Mouse (Mus musculus): ENCODE results near the gene Ctsd.

Gene Ctsd

GRCm38 (mm10) chr7:142400112-142400749, 12.4 kb upstream of the Ctsd start:
- no peak for DNase-seq (ENCODE audit: low spot score in 2 of 2)

GRCm38 (mm10) chr7:142399250-142399649, 11.4 kb upstream of the Ctsd start:
- no peak for DNase-seq (ENCODE audit: low spot score in 2 of 2)

- DNase-seq (ENCODE audit: low spot score in 2 of 2), result no peak
Measured at GRCm38 (mm10) chr7:142398052-142398451, 10.2 kb upstream of the Ctsd start.

GRCm38 (mm10) chr7:142396611-142397010, 8.8 kb upstream of the Ctsd start:
- DNase-seq (ENCODE audit: low spot score in 2 of 2), result no peak

- no peak for DNase-seq (ENCODE audit: low spot score in 2 of 2)
Measured at GRCm38 (mm10) chr7:142395472-142395871, 7.6 kb upstream of the Ctsd start.

GRCm38 (mm10) chr7:142394261-142395190, 6.7 kb upstream of the Ctsd start:
- DNase-seq (ENCODE audit: low spot score in 2 of 2), result no peak

- no peak for DNase-seq (ENCODE audit: low spot score in 2 of 2)
Measured at GRCm38 (mm10) chr7:142393191-142393590, 5.4 kb upstream of the Ctsd start.

GRCm38 (mm10) chr7:142391609-142392008, 3.8 kb upstream of the Ctsd start:
- no peak for DNase-seq (ENCODE audit: low spot score in 2 of 2)

- DNase-seq (ENCODE audit: low spot score in 2 of 2), result no peak
Measured at GRCm38 (mm10) chr7:142391108-142391507, 3.3 kb upstream of the Ctsd start.

- DNase-seq (ENCODE audit: low spot score in 2 of 2), result no peak
Measured at GRCm38 (mm10) chr7:142389961-142390650, 2.3 kb upstream of the Ctsd start.

- DNase-seq (ENCODE audit: low spot score in 2 of 2), result no peak
Measured at GRCm38 (mm10) chr7:142388740-142389139, 902 bp upstream of the Ctsd start.

GRCm38 (mm10) chr7:142388198-142388597, 360 bp upstream of the Ctsd start:
- DNase-seq (ENCODE audit: low spot score in 2 of 2), result no peak

GRCm38 (mm10) chr7:142386621-142387201, 1.1 kb downstream of the Ctsd start:
- DNase-seq (ENCODE audit: low spot score in 2 of 2), result no peak

GRCm38 (mm10) chr7:142385742-142386403, 2.0 kb downstream of the Ctsd start:
- DNase-seq (ENCODE audit: low spot score in 2 of 2), result no peak

GRCm38 (mm10) chr7:142384306-142384705, 3.5 kb downstream of the Ctsd start:
- DNase-seq (ENCODE audit: low spot score in 2 of 2), result no peak

- DNase-seq (ENCODE audit: low spot score in 2 of 2), result no peak
Measured at GRCm38 (mm10) chr7:142382567-142382966, 5.3 kb downstream of the Ctsd start, which contains the start of gene Gm49369. TSS of gene Gm49369 (minus strand) at chr7:142382667.

- DNase-seq (ENCODE audit: low spot score in 2 of 2), result peak; percentile 74 to 78
Measured at GRCm38 (mm10) chr7:142381175-142381574, 6.7 kb downstream of the Ctsd start.

GRCm38 (mm10) chr7:142379186-142379585, 8.7 kb downstream of the Ctsd start:
- DNase-seq (ENCODE audit: low spot score in 2 of 2), result peak; percentile 58 to 66

- DNase-seq (ENCODE audit: low spot score in 2 of 2), result no peak
Measured at GRCm38 (mm10) chr7:142377233-142377925, 10.5 kb downstream of the Ctsd start.

- DNase-seq (ENCODE audit: low spot score in 2 of 2), result no peak
Measured at GRCm38 (mm10) chr7:142376096-142376495, 11.7 kb downstream of the Ctsd start.

GRCm38 (mm10) chr7:142375261-142375724, 12.5 kb downstream of the Ctsd start:
- no peak for DNase-seq (ENCODE audit: low spot score in 2 of 2)
